Mouse (Mus musculus) MEL (cell line): ENCODE measurements around the gene Ehbp1l1.

Experiments
- CHD1 ChIP-seq: IDR thresholded peaks from 2 replicates; pipeline ENCODE4 v1.6.1; 2012; ENCODE audit warnings: low read depth, mild to moderate bottlenecking, inconsistent platforms, low read length, improper control_type of control experiment
- CTCF ChIP-seq, 3 experiments: IDR thresholded peaks in 2 of 3; conservative IDR thresholded peaks in 1 of 3; 2 replicates each; pipeline ENCODE4 v1.5.1; 2011 to 2012; ENCODE audit warnings: low read length in 3 of 3, low read depth in 2 of 3, mild to moderate bottlenecking in 2 of 3, improper control_type of control experiment in 1 of 3, inconsistent platforms in 1 of 3, mixed read lengths in 1 of 3, moderate library complexity in 1 of 3; ENCODE audit not compliant: control insufficient read depth in 1 of 3, insufficient read depth in 1 of 3, poor library complexity in 1 of 3, severe bottlenecking in 1 of 3
- EP300 ChIP-seq, 2 experiments: IDR thresholded peaks; 2 replicates each; pipeline ENCODE4 v1.6.1; 2011; ENCODE audit warnings: improper control_type of control experiment in 2 of 2, low read length in 2 of 2, low read depth in 1 of 2, mild to moderate bottlenecking in 1 of 2
- KAT2A ChIP-seq: conservative IDR thresholded peaks from 2 replicates; pipeline ENCODE4 v1.6.1; 2012; ENCODE audit warnings: low read depth, low read length, improper control_type of control experiment, inconsistent platforms
- MAX ChIP-seq: IDR thresholded peaks from 2 replicates; pipeline ENCODE4 v1.6.1; 2011; ENCODE audit warnings: low read length, improper control_type of control experiment
- TBP ChIP-seq: IDR thresholded peaks from 2 replicates; pipeline ENCODE4 v1.8.0; 2011; ENCODE audit warnings: low read depth, low read length, improper control_type of control experiment
- TCF12 ChIP-seq: IDR thresholded peaks from 2 replicates; pipeline ENCODE4 v1.6.1; 2014; ENCODE audit warnings: low read depth, mild to moderate bottlenecking, inconsistent platforms, low read length, improper control_type of control experiment, moderate library complexity
- USF1 ChIP-seq: IDR thresholded peaks from 2 replicates; pipeline ENCODE4 v1.6.1; 2014; ENCODE audit warnings: low read depth, mild to moderate bottlenecking, inconsistent platforms, low read length, improper control_type of control experiment, moderate library complexity

GRCm38 (mm10) chr19:5739446-5739845 is 13.3 kb upstream of the Ehbp1l1 start:
- TF ChIP-seq TCF12 (no peak), CTCF (IDR thresholded peaks at IDR 0.05 in 2 of 3, conservative IDR thresholded peaks at IDR 0.05 in 1 of 3; ENCODE audit: control insufficient read depth in 1 of 3, insufficient read depth in 1 of 3, low read depth in 2 of 3, low read length in 3 of 3, poor library complexity in 1 of 3, severe bottlenecking in 1 of 3) (no peak), TBP (no peak), MAX (no peak), EP300 (IDR thresholded peaks at IDR 0.05; ENCODE audit: low read depth in 1 of 2, low read length in 2 of 2) (no peak), USF1 (no peak), KAT2A (no peak), CHD1 (no peak)
